Mouse (Mus musculus): ENCODE measurements at regions not wholly inside any gene's neighbourhood (a gene's known extent, or its start where the extent isn't known, plus 50 kb on each side); places are given as distances from the start of the nearest gene placed in this dataset.

DNA sequence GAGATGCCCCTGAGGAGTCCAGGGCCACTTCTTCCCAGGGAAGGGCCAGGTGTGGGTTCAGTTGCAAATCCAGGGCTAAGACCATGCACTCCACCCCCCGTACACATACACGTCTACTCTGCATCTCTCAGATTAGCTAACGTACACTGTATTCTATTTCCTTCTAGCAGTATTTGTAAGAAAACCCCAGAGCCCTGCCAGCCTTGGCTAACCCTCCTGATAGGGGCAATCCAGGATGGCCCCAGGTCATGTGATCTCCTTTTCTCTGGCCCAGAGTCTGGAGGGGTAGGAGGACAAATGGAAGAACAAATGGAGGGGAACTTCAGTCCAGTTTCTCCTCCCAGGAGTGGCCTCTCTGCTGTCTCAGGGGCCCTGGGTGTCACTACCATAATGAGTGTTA lies 98.9 kb downstream of the 1810010D01Rik start:
- TF ChIP-seq CTCF (IDR thresholded peaks at IDR 0.05; ENCODE audit: insufficient read depth, low read depth, low read length) (no peak), POLR2A (IDR thresholded peaks at IDR 0.05; ENCODE audit: insufficient read depth, low read depth, low read length) (no peak)
